Mouse (Mus musculus): ENCODE measurements at regions not wholly inside any gene's neighbourhood (a gene's known extent, or its start where the extent isn't known, plus 50 kb on each side); places are given as distances from the start of the nearest gene placed in this dataset.
A peak's percentile ranks its signal among the peaks of the same experiment; 100 is the strongest.

- Histone ChIP-seq H3K4me1 (ENCODE audit: control insufficient read depth in 1 of 2, insufficient read depth in 2 of 2) (no peaks in the 10 kb centered on the region), H3K27me3 (replicated peaks) (no peaks in the 10 kb centered on the region), H3K4me2 (ENCODE audit: insufficient read depth, low read depth, poor library complexity, severe bottlenecking) (no peak overlapping the region), H3K9me3 (replicated peaks; ENCODE audit: low read length) (no peaks in the 10 kb centered on the region), H3K4me3 (replicated peaks in 1 of 3; ENCODE audit: low read depth in 2 of 3, low read length in 2 of 3, poor library complexity in 1 of 3) (no peak overlapping the region), H3K36me3 (replicated peaks in 1 of 2; ENCODE audit: control insufficient read depth in 1 of 2, insufficient read depth in 1 of 2, low read length in 1 of 2) (no peaks in the 10 kb centered on the region), H3K27ac (ENCODE audit: insufficient read depth, low read depth) (no peak overlapping the region), H3K79me2 (replicated peaks; ENCODE audit: control insufficient read depth, extremely low read depth, insufficient read depth, poor library complexity, severe bottlenecking) (no peaks in the 10 kb centered on the region), H3K9ac (ENCODE audit: insufficient read depth, low read depth) (no peak overlapping the region)
- dilution Hi-C loops (cut with MboI; ENCODE audit: extremely low pct_ligation_motif_present, extremely low pct_unique_long_range_greater_than_20kb, low sequenced_read_pairs), result no loop called here
- TF ChIP-seq CTCF (conservative IDR thresholded peaks at IDR 0.05 in 1 of 2, IDR thresholded peaks at IDR 0.05 in 1 of 2; ENCODE audit: low read depth in 2 of 2, low read length in 2 of 2), result peak; percentile 36 to 38; a peak in 3 of 4 replicates
- no peak for TF ChIP-seq JUND (conservative IDR thresholded peaks at IDR 0.05; ENCODE audit: low read depth, low read length)
- in situ Hi-C loops (cut with MboI; ENCODE audit: low pct_ligation_motif_present, low pct_unique_long_range_greater_than_20kb, low sequenced_read_pairs), result no loop called here
- DNase-seq (ENCODE audit: extremely low read depth), result peak; percentile 19
Observed at GRCm38 (mm10) chr2:47466043-47466442, 1347.9 kb upstream of the Acvr2a start.

- in situ Hi-C loops (cut with MboI; ENCODE audit: low pct_ligation_motif_present, low pct_unique_long_range_greater_than_20kb, low sequenced_read_pairs) (loop anchor here (25.0 kb wide), 1 partner anchor 1395 kb away; no protein-coding TSS in a partner anchor), dilution Hi-C loops (cut with MboI; ENCODE audit: extremely low pct_ligation_motif_present, extremely low pct_unique_long_range_greater_than_20kb, low sequenced_read_pairs) (no loop called here)
- Histone ChIP-seq H3K27me3 (replicated peaks) (no peaks in the 10 kb centered on the region), H3K4me1 (ENCODE audit: control insufficient read depth in 1 of 2, insufficient read depth in 2 of 2) (no peaks in the 10 kb centered on the region), H3K4me2 (ENCODE audit: insufficient read depth, low read depth, poor library complexity, severe bottlenecking) (no peak overlapping the region), H3K79me2 (replicated peaks; ENCODE audit: control insufficient read depth, extremely low read depth, insufficient read depth, poor library complexity, severe bottlenecking) (no peaks in the 10 kb centered on the region), H3K36me3 (replicated peaks in 1 of 2; ENCODE audit: control insufficient read depth in 1 of 2, insufficient read depth in 1 of 2, low read length in 1 of 2) (no peaks in the 10 kb centered on the region), H3K27ac (ENCODE audit: insufficient read depth, low read depth) (no peak overlapping the region), H3K4me3 (replicated peaks in 1 of 3; ENCODE audit: low read depth in 2 of 3, low read length in 2 of 3, poor library complexity in 1 of 3) (no peak overlapping the region), H3K9me3 (replicated peaks; ENCODE audit: low read length) (no peaks in the 10 kb centered on the region), H3K9ac (ENCODE audit: insufficient read depth, low read depth) (no peak overlapping the region)
- peak; percentile 44 for DNase-seq (ENCODE audit: extremely low read depth)
- TF ChIP-seq TCF12 (IDR thresholded peaks at IDR 0.05; ENCODE audit: low read depth, low read length) (no peak), CHD2 (IDR thresholded peaks at IDR 0.05; ENCODE audit: low read length) (no peak), JUND (conservative IDR thresholded peaks at IDR 0.05; ENCODE audit: low read depth, low read length) (no peak), POLR2A (IDR thresholded peaks at IDR 0.05; ENCODE audit: low read depth, low read length) (no peak), ELF1 (IDR thresholded peaks at IDR 0.05; ENCODE audit: low read depth, low read length) (no peak), ZKSCAN1 (IDR thresholded peaks at IDR 0.05; ENCODE audit: borderline replicate concordance, low read depth, low read length) (no peak), IRF4 (IDR thresholded peaks at IDR 0.05; ENCODE audit: low read depth, low read length) (no peak), MAFK (IDR thresholded peaks at IDR 0.05; ENCODE audit: insufficient replicate concordance, low read length) (no peak), BHLHE40 (IDR thresholded peaks at IDR 0.05; ENCODE audit: low read depth, low read length) (no peak), MYC (IDR thresholded peaks at IDR 0.05; ENCODE audit: low read depth, low read length) (no peak), MAZ (IDR thresholded peaks at IDR 0.05; ENCODE audit: low read depth, low read length) (no peak), JUN (IDR thresholded peaks at IDR 0.05; ENCODE audit: insufficient read depth, low read depth, low read length) (no peak), ETS1 (conservative IDR thresholded peaks at IDR 0.05; ENCODE audit: low read depth, low read length) (no peak), USF1 (IDR thresholded peaks at IDR 0.05; ENCODE audit: low read depth, low read length) (no peak), ZC3H11A (IDR thresholded peaks at IDR 0.05; ENCODE audit: low read depth, low read length) (peak; percentile 34; the same call in 1 of the 2 replicates), MEF2A (IDR thresholded peaks at IDR 0.05; ENCODE audit: borderline replicate concordance, low read depth, low read length) (no peak), RAD21 (IDR thresholded peaks at IDR 0.05; ENCODE audit: low read depth, low read length) (peak; percentile 87), CTCF (conservative IDR thresholded peaks at IDR 0.05 in 1 of 2, IDR thresholded peaks at IDR 0.05 in 1 of 2; ENCODE audit: low read depth in 2 of 2, low read length in 2 of 2) (peak; percentile 42 to 78; a peak in 3 of 4 replicates), NELFE (IDR thresholded peaks at IDR 0.05; ENCODE audit: low read depth, low read length) (no peak), EP300 (IDR thresholded peaks at IDR 0.05; ENCODE audit: low read length) (no peak), USF2 (conservative IDR thresholded peaks at IDR 0.05; ENCODE audit: low read depth, low read length) (no peak), CHD1 (IDR thresholded peaks at IDR 0.05; ENCODE audit: low read depth, low read length) (no peak), SMC3 (IDR thresholded peaks at IDR 0.05; ENCODE audit: low read depth, low read length) (peak; percentile 65), TBP (conservative IDR thresholded peaks at IDR 0.05; ENCODE audit: low read depth, low read length) (no peak), ZNF384 (IDR thresholded peaks at IDR 0.05; ENCODE audit: low read depth, low read length) (0 out of 2 replicates have a peak, but pooled peaks have one; percentile 36), HCFC1 (IDR thresholded peaks at IDR 0.05; ENCODE audit: low read depth, low read length) (no peak)
Observed at GRCm38 (mm10) chr2:47491874-47492539, 1321.9 kb upstream of the Acvr2a start.
